Mouse (Mus musculus): Measurements from ENCODE around the gene Fam228a.

DNA sequence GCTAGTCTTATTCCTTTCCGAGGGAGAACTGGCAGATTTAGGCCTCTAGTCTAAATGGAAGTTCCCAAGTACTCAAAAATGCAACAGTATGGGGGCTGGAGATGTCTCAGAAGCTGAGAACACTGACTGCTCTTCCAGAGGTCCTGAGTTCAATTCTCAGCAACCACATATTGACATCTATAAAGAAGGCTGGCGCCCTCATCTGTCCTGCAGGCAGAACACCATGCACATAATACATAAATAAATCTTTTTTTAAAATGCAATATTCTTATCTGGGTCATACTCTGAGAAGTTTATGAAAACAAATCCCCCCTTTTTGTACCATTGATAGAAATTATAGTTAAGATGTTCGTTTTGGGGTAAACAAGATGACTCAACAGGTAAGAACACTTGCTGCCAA is 4.0 kb upstream of the Fam228a start:
- TF ChIP-seq POLR2A (IDR thresholded peaks at IDR 0.05; ENCODE audit: low read depth, low read length) (no peak), CTCF (IDR thresholded peaks at IDR 0.05; ENCODE audit: extremely low read depth, insufficient read depth, insufficient read length, insufficient replicate concordance) (no peak)

Measured in spleen, adult 2 months (tissue).